14 mouse cellular contexts compared by ENCODE assay signal in genomic region chr14:16314842-16315241, GRCm38 (mm10). TPM values are rescaled to one million over a fixed set of nuclear protein-coding genes. Genes with fewer than 3 reads are reported as not detected.
DNase-seq lines count a peak whose midpoint lies in the region; ATAC-seq and TF ChIP-seq lines count a peak whose summit lies in the region.
"Had no signal": no experiment of that assay in that cellular context is flagged by ENCODE, and none has a peak within 500 bp of the region (broad histone marks: within the 10 kb centered on the region; RNA-seq: fewer than 3 reads in every experiment).

No protein-coding gene starts in this region.

- H3K9me3 ChIP-seq in heart, embryonic 15.5 days (replicated peaks): no peaks in the 10 kb centered on the region
- no peaks in the 10 kb centered on the region for H3K9me3 ChIP-seq in heart, embryonic 12.5 days (replicated peaks)
- H3K9me3 ChIP-seq in lung, embryonic 15.5 days: no peaks in the 10 kb centered on the region
- H3K9me3 ChIP-seq in intestine, embryonic 16.5 days (ENCODE audit: control insufficient read depth, low read length): no peaks in the 10 kb centered on the region
- H3K9me3 ChIP-seq: limb, embryonic 15.5 days had no signal

- no peak overlapping the region for H3K4me2 ChIP-seq in heart, embryonic 15.5 days
- no peak overlapping the region for H3K4me2 ChIP-seq in heart, embryonic 12.5 days
- H3K4me2 ChIP-seq in lung, embryonic 15.5 days: no peak overlapping the region
- no peak overlapping the region for H3K4me2 ChIP-seq in intestine, embryonic 16.5 days (ENCODE audit: low read depth, low read length)
- H3K4me2 ChIP-seq: limb, embryonic 15.5 days had no signal

- H3K27me3 ChIP-seq in heart, embryonic 15.5 days: no peaks in the 10 kb centered on the region
- no peaks in the 10 kb centered on the region for H3K27me3 ChIP-seq in heart, embryonic 12.5 days (replicated peaks)
- H3K27me3 ChIP-seq in lung, embryonic 15.5 days: no peaks in the 10 kb centered on the region
- no peaks in the 10 kb centered on the region for H3K27me3 ChIP-seq in intestine, embryonic 16.5 days (replicated peaks; ENCODE audit: control insufficient read depth, insufficient read depth, low read length)
- H3K27me3 ChIP-seq: limb, embryonic 15.5 days had no signal

- 0 out of 2 replicates have a peak overlapping the region, but pooled peaks have one; percentile 14 for H3K27ac ChIP-seq in heart, embryonic 15.5 days
- H3K27ac ChIP-seq in heart, embryonic 12.5 days (ENCODE audit: poor library complexity, severe bottlenecking): no peak overlapping the region
- peak overlapping the region; percentile 77; the same call in 1 of the 2 replicates for H3K27ac ChIP-seq in lung, embryonic 15.5 days
- 0 out of 2 replicates have a peak overlapping the region, but pooled peaks have one; percentile 68 for H3K27ac ChIP-seq in intestine, embryonic 16.5 days (ENCODE audit: low read length)

- H3K36me3 ChIP-seq in heart, embryonic 15.5 days: 0 out of 2 replicates have a peak, but pooled peaks cover 2% of the 10 kb centered on the region
- H3K36me3 ChIP-seq in heart, embryonic 12.5 days: peaks cover 5% of the 10 kb centered on the region; the same call in 1 of the 2 replicates
- no peaks in the 10 kb centered on the region for H3K36me3 ChIP-seq in lung, embryonic 15.5 days
- no peaks in the 10 kb centered on the region for H3K36me3 ChIP-seq in intestine, embryonic 16.5 days (ENCODE audit: control insufficient read depth, insufficient read depth, low read length)
- H3K36me3 ChIP-seq: limb, embryonic 15.5 days had no signal

- WGBS in heart, embryonic 15.5 days: 76% methylated on average over 2 of the region's 2 CpGs
- WGBS in heart, embryonic 12.5 days: 88% methylated on average over 2 of the region's 2 CpGs
- 59% methylated on average over 2 of the region's 2 CpGs for WGBS in lung, embryonic 15.5 days
- 55% methylated on average over 2 of the region's 2 CpGs for WGBS in lung, adult 2 months
- WGBS in intestine, embryonic 16.5 days: 67% methylated on average over 2 of the region's 2 CpGs

- H3K4me1 ChIP-seq in heart, embryonic 15.5 days (replicated peaks): peaks cover 6% of the 10 kb centered on the region
- peaks cover 12% of the 10 kb centered on the region for H3K4me1 ChIP-seq in heart, embryonic 12.5 days (replicated peaks)
- H3K4me1 ChIP-seq in lung, embryonic 15.5 days: peaks cover 11% of the 10 kb centered on the region
- H3K4me1 ChIP-seq in lung, adult 2 months (ENCODE audit: control insufficient read depth, insufficient read depth, low read length): peaks cover 9% of the 10 kb centered on the region
- H3K4me1 ChIP-seq in intestine, embryonic 16.5 days (ENCODE audit: control insufficient read depth, insufficient read depth, low read length): peaks cover 10% of the 10 kb centered on the region

- no peak overlapping the region for H3K4me3 ChIP-seq in heart, embryonic 15.5 days
- no peak overlapping the region for H3K4me3 ChIP-seq in heart, embryonic 12.5 days
- H3K4me3 ChIP-seq in lung, embryonic 15.5 days: no peak overlapping the region
- no peak overlapping the region for H3K4me3 ChIP-seq in lung, adult 2 months (replicated peaks; ENCODE audit: extremely low read depth, low read depth, low read length)
- no peak overlapping the region for H3K4me3 ChIP-seq in intestine, embryonic 16.5 days (ENCODE audit: low read length)
- H3K4me3 ChIP-seq: limb, embryonic 15.5 days; myocyte had no signal

- H3K9ac ChIP-seq in heart, embryonic 15.5 days: no peak overlapping the region
- H3K9ac ChIP-seq in heart, embryonic 12.5 days: no peak overlapping the region
- H3K9ac ChIP-seq in lung, embryonic 15.5 days: no peak overlapping the region
- H3K9ac ChIP-seq in intestine, embryonic 16.5 days (ENCODE audit: low read depth, low read length): no peak overlapping the region
- H3K9ac ChIP-seq: limb, embryonic 15.5 days had no signal

- no peak for DNase-seq in lung, adult 2 months
- DNase-seq in embryo, embryonic 11 days: no peak
- DNase-seq: cerebellum, adult 11-12 months; gastrocnemius, postnatal 36 days; heart, postnatal 10 days; right cerebral cortex, postnatal 25 days; thymus, adult 18-20 months had no signal

- TF ChIP-seq CTCF in lung, adult 2 months (IDR thresholded peaks at IDR 0.05; ENCODE audit: insufficient read depth, low read length): no peak

- no peak for TF ChIP-seq POLR2A in lung, adult 2 months (IDR thresholded peaks at IDR 0.05; ENCODE audit: borderline replicate concordance, extremely low read depth, low read depth, low read length)

- no peak for ATAC-seq in heart, embryonic 15.5 days (replicated peaks; ENCODE audit: insufficient number of reproducible peaks, insufficient read depth, low FRiP score, low read depth)
- no peak for ATAC-seq in heart, embryonic 12.5 days (ENCODE audit: insufficient number of reproducible peaks, low FRiP score)
- no peak for ATAC-seq in lung, embryonic 15.5 days (ENCODE audit: borderline replicate concordance, extremely low read depth, low FRiP score, low TSS enrichment)
- ATAC-seq in intestine, embryonic 16.5 days: no peak
- peak; percentile 91 for ATAC-seq in megakaryocyte progenitor cell, adult 5-6 weeks (replicated peaks; ENCODE audit: poor library complexity)

RNA-seq across cellular contexts. Expression of gene Top2b, which starts 50.1 kb away (rescaled TPM):
- 29.5 and 31.6 TPM in 2 replicates for polyA plus RNA-seq in heart, embryonic 15.5 days (2015; fragmentation: Nextera tagmentation; extraction: Ambion mirVana)
- 61.7 and 63.8 TPM in 2 replicates for polyA plus RNA-seq in heart, embryonic 12.5 days (2016; fragmentation: Nextera tagmentation; extraction: Ambion mirVana)
- polyA plus RNA-seq in lung, embryonic 15.5 days (2015; fragmentation: Nextera tagmentation; extraction: Ambion mirVana): 49.8 and 52.3 TPM in 2 replicates
- polyA plus RNA-seq in lung, adult 2 months (2012; rRNA removed): 8.1 and 14.9 TPM in 2 replicates
- 20.4 and 25.6 TPM in 2 replicates for polyA plus RNA-seq in intestine, embryonic 16.5 days (2015; fragmentation: Nextera tagmentation; extraction: Ambion mirVana)
- 133 and 156 TPM in 2 replicates for total RNA-seq in megakaryocyte progenitor cell, adult 5-6 weeks (2015)
- total RNA-seq in megakaryocyte progenitor cell, adult 5-6 weeks (2017): 107 and 130 TPM in 2 replicates
